30 mouse cellular contexts compared by ENCODE assay signal in genomic region chr8:54121942-54122341, GRCm38 (mm10). TPM values are rescaled to one million over a fixed set of nuclear protein-coding genes. Genes with fewer than 3 reads are reported as not detected.
A peak's percentile ranks its signal among the peaks of the same experiment; 100 is the strongest.
DNase-seq lines count a peak whose midpoint lies in the region; ATAC-seq lines count a peak whose summit lies in the region.
"Had no signal": no experiment of that assay in that cellular context is flagged by ENCODE, and none has a peak within 500 bp of the region (broad histone marks: within the 10 kb centered on the region; RNA-seq: fewer than 3 reads in every experiment).

No protein-coding gene starts in this region.

- H3K27ac ChIP-seq in forebrain, embryonic 11.5 days (ENCODE audit: low read depth, low read length), result no peak overlapping the region
- H3K27ac ChIP-seq: hindbrain, embryonic 15.5 days; kidney, postnatal 0 days; limb, embryonic 12.5 days; liver, embryonic 12.5 days had no signal

- no peaks in the 10 kb centered on the region for H3K27me3 ChIP-seq in megakaryocyte, embryonic 14.5 days (replicated peaks)
- H3K27me3 ChIP-seq in forebrain, embryonic 11.5 days (ENCODE audit: control insufficient read depth, insufficient read depth, low read length), result no peaks in the 10 kb centered on the region
- H3K27me3 ChIP-seq: hindbrain, embryonic 15.5 days; limb, embryonic 12.5 days; liver, embryonic 12.5 days had no signal

- H3K4me1 ChIP-seq in megakaryocyte, embryonic 14.5 days, result peaks cover 28% of the 10 kb centered on the region
- no peaks in the 10 kb centered on the region for H3K4me1 ChIP-seq in forebrain, embryonic 11.5 days (replicated peaks; ENCODE audit: control insufficient read depth, insufficient read depth, low read length)
- H3K4me1 ChIP-seq: hindbrain, embryonic 15.5 days; limb, embryonic 12.5 days; liver, embryonic 12.5 days had no signal

- no peaks in the 10 kb centered on the region for H3K9me3 ChIP-seq in megakaryocyte, embryonic 14.5 days
- H3K9me3 ChIP-seq in forebrain, embryonic 11.5 days (ENCODE audit: control insufficient read depth, low read length), result no peaks in the 10 kb centered on the region
- H3K9me3 ChIP-seq: hindbrain, embryonic 15.5 days; limb, embryonic 12.5 days; liver, embryonic 12.5 days had no signal

- ATAC-seq in megakaryocyte, adult 5-6 weeks (ENCODE audit: poor library complexity, severe bottlenecking), result no peak
- no peak for ATAC-seq in forebrain, embryonic 11.5 days (replicated peaks; ENCODE audit: low FRiP score)
- ATAC-seq: forebrain, embryonic 14.5 days; inflammation-experienced regulatory T-cells, adult 6 months; liver, embryonic 12.5 days; lung, postnatal 0 days had no signal

- 84% methylated on average over 3 of the region's 3 CpGs for WGBS in forebrain, embryonic 11.5 days

- H3K36me3 ChIP-seq in megakaryocyte, embryonic 14.5 days (replicated peaks; ENCODE audit: low read length), result no peaks in the 10 kb centered on the region
- no peaks in the 10 kb centered on the region for H3K36me3 ChIP-seq in forebrain, embryonic 11.5 days (ENCODE audit: control insufficient read depth, insufficient read depth, low read length)
- H3K36me3 ChIP-seq: hindbrain, embryonic 15.5 days; limb, embryonic 12.5 days; liver, embryonic 12.5 days had no signal

- H3K9ac ChIP-seq in forebrain, embryonic 11.5 days (ENCODE audit: low read length), result no peak overlapping the region
- H3K9ac ChIP-seq: hindbrain, embryonic 15.5 days; limb, embryonic 12.5 days; liver, embryonic 12.5 days had no signal

- no peak overlapping the region for H3K4me2 ChIP-seq in forebrain, embryonic 11.5 days (ENCODE audit: low read depth, low read length, severe bottlenecking)
- H3K4me2 ChIP-seq: heart, embryonic 11.5 days; hindbrain, embryonic 15.5 days; limb, embryonic 12.5 days; liver, embryonic 12.5 days had no signal

- H3K4me3 ChIP-seq in megakaryocyte, embryonic 14.5 days (replicated peaks), result peak overlapping the region; percentile 70
- no peak overlapping the region for H3K4me3 ChIP-seq in forebrain, embryonic 11.5 days (ENCODE audit: low read depth, low read length)
- H3K4me3 ChIP-seq: hindbrain, embryonic 15.5 days; limb, embryonic 12.5 days; liver, embryonic 12.5 days had no signal

- DNase-seq in adrenal gland, adult 2 months, result peak; percentile 71
- peak; percentile 39 to 57 for DNase-seq in adrenal gland, postnatal 36 days
- DNase-seq in layer of hippocampus, postnatal 36 days, result no peak
- no peak for DNase-seq in embryo, embryonic 11 days
- no peak for DNase-seq in forebrain, embryonic 11.5 days (ENCODE audit: low spot score)
- DNase-seq: cerebellum, adult 8-10 months; cerebellum, postnatal 25 days; gastrocnemius, postnatal 36 days; heart, adult 18-20 months; heart, postnatal 4 days; kidney, adult 8-10 months; kidney, postnatal 4 days; lung, adult 18-20 months; lung, postnatal 4 days; midbrain, embryonic 14.5 days; right cerebral cortex, adult 18-20 months; spleen, adult 18-20 months; thymus, adult 18-20 months; thymus, postnatal 25 days had no signal

RNA-seq across cellular contexts. Expression of gene Vegfc, which starts 44.5 kb away (rescaled TPM):
- polyA plus RNA-seq in megakaryocyte, embryonic 14.5 days (2012; ENCODE audit: insufficient read depth, low replicate concordance), result 0.18 TPM in 1 of 2 replicates, not detected in the other
- total RNA-seq in megakaryocyte, adult 5-6 weeks (2015), result 0.60 and 1.8 TPM in 2 replicates
- 0.07 TPM in 1 of 2 replicates, not detected in the other for total RNA-seq in megakaryocyte, adult 5-6 weeks (2017)
- 1 to 10 TPM; 2.9 to 4.5 TPM for total RNA-seq in adrenal gland, adult 2 months (2021)
- polyA plus RNA-seq in adrenal gland, adult 2 months (2012; rRNA removed), result 6.0 and 6.8 TPM in 2 replicates
- total RNA-seq in adrenal gland, postnatal 36 days (2021), result 10 to 100 TPM in 1 of 2 experiments, 1 to 10 TPM in 1; 2.2 to 12.7 TPM
- 1 to 10 TPM; 2.5 to 4.0 TPM for total RNA-seq in layer of hippocampus, postnatal 36 days (2021)
- polyA plus RNA-seq in forebrain, embryonic 11.5 days (2014; fragmentation: Nextera tagmentation; extraction: Ambion mirVana), result 9.0 and 9.9 TPM in 2 replicates
- total RNA-seq: MEL had no signal

Comparison
In these comparisons a context has a peak if more than half of its experiments do, and no peak if none do; other contexts are left out.
1. DNase-seq: peak in adrenal gland, adult 2 months (single experiment) and adrenal gland, postnatal 36 days (2 of 2); none in layer of hippocampus, postnatal 36 days (0 of 2), embryo, embryonic 11 days (single experiment) and forebrain, embryonic 11.5 days (single experiment).